Mouse (Mus musculus) hindbrain, postnatal 0 days (tissue): ENCODE measurements around the gene Zfp874a. TPM values are rescaled to one million over a fixed set of nuclear protein-coding genes. Genes with fewer than 3 reads are reported as not detected.

Experiments used
- polyA plus RNA-seq: library from polyadenylated mRNA; unstranded; fragments of >200 nt; fragmentation: Nextera tagmentation; extraction: Ambion mirVana; gene quantifications from 2 replicates; pipeline ENCODE4 v1.2.1, GENCODE M21; 2015
- total RNA-seq: library from RNA; depleted of rRNA; stranded (reverse); fragments of >200 nt; gene quantifications from 2 replicates; pipeline ENCODE4 v1.2.3, GENCODE M21; 2014; rRNA removed

Zfp874a gene
- total and polyA plus RNA-seq, 2 experiments from 2014 or later: 3.5 to 4.0 TPM

Other genes with a start within 250 kb of the Zfp874a start
- 5.2 and 11.1 TPM in 2 replicates for gene Zfp458, start 173.2 kb downstream of the Zfp874a start, total RNA-seq
- gene Zfp458, start 173.2 kb downstream of the Zfp874a start, polyA plus RNA-seq: 3.2 and 4.3 TPM in 2 replicates
- gene Zfp457, start 145.1 kb downstream of the Zfp874a start, total RNA-seq: 1.6 and 3.7 TPM in 2 replicates
- gene Zfp457, start 145.1 kb downstream of the Zfp874a start, polyA plus RNA-seq: 0.73 and 0.81 TPM in 2 replicates
- 2.5 and 4.1 TPM in 2 replicates for gene Zfp595, start 119.1 kb downstream of the Zfp874a start, total RNA-seq
- 0.66 and 0.84 TPM in 2 replicates for gene Zfp595, start 119.1 kb downstream of the Zfp874a start, polyA plus RNA-seq
- not detected in 2 replicates for gene Gm28044, start 91.1 kb downstream of the Zfp874a start, total RNA-seq
- 0.51 TPM in 1 of 2 replicates, not detected in the other for gene Gm28044, start 91.1 kb downstream of the Zfp874a start, polyA plus RNA-seq
- 0.43 and 0.84 TPM in 2 replicates for gene Zfp953, start 91.0 kb downstream of the Zfp874a start, total RNA-seq
- 0.23 and 0.24 TPM in 2 replicates for gene Zfp953, start 91.0 kb downstream of the Zfp874a start, polyA plus RNA-seq
- gene Gm28041, start 75.9 kb downstream of the Zfp874a start, total RNA-seq: not detected in 2 replicates
- gene Gm28041, start 75.9 kb downstream of the Zfp874a start, polyA plus RNA-seq: not detected in 2 replicates
- 0.14 and 0.37 TPM in 2 replicates for gene Zfp456, start 75.8 kb downstream of the Zfp874a start, total RNA-seq
- gene Zfp456, start 75.8 kb downstream of the Zfp874a start, polyA plus RNA-seq: 0.24 and 0.33 TPM in 2 replicates
- 1.3 and 2.9 TPM in 2 replicates for gene Zfp429, start 51.8 kb downstream of the Zfp874a start, total RNA-seq
- 1.0 and 2.1 TPM in 2 replicates for gene Zfp429, start 51.8 kb downstream of the Zfp874a start, polyA plus RNA-seq
- gene Zfp459, start 30.2 kb downstream of the Zfp874a start, total RNA-seq: 0.78 and 3.0 TPM in 2 replicates
- 0.63 and 1.6 TPM in 2 replicates for gene Zfp459, start 30.2 kb downstream of the Zfp874a start, polyA plus RNA-seq
- 9.7 and 12.7 TPM in 2 replicates for gene Zfp874b, start 32.6 kb upstream of the Zfp874a start, total RNA-seq
- gene Zfp874b, start 32.6 kb upstream of the Zfp874a start, polyA plus RNA-seq: 2.0 and 2.4 TPM in 2 replicates
- 3.0 and 3.6 TPM in 2 replicates for gene Zfp58, start 48.9 kb upstream of the Zfp874a start, total RNA-seq
- 3.7 and 4.4 TPM in 2 replicates for gene Zfp58, start 48.9 kb upstream of the Zfp874a start, polyA plus RNA-seq
- not detected in 2 replicates for gene Gm26965, start 74.5 kb upstream of the Zfp874a start, total RNA-seq
- 0.45 TPM in 1 of 2 replicates, not detected in the other for gene Gm26965, start 74.5 kb upstream of the Zfp874a start, polyA plus RNA-seq
- gene Zfp87, start 74.6 kb upstream of the Zfp874a start, total RNA-seq: 22.8 and 23.4 TPM in 2 replicates
- gene Zfp87, start 74.6 kb upstream of the Zfp874a start, polyA plus RNA-seq: 27.0 and 33.3 TPM in 2 replicates
- gene Zfp748, start 102.2 kb upstream of the Zfp874a start, total RNA-seq: 14.3 and 23.1 TPM in 2 replicates
- 7.6 and 7.8 TPM in 2 replicates for gene Zfp748, start 102.2 kb upstream of the Zfp874a start, polyA plus RNA-seq
- gene Zfp729b, start 158.1 kb upstream of the Zfp874a start, total RNA-seq: 4.1 and 5.2 TPM in 2 replicates
- gene Zfp729b, start 158.1 kb upstream of the Zfp874a start, polyA plus RNA-seq: 3.1 and 3.3 TPM in 2 replicates
- not detected in 2 replicates for gene Gm49345, start 186.1 kb upstream of the Zfp874a start, total RNA-seq
- gene Gm49345, start 186.1 kb upstream of the Zfp874a start, polyA plus RNA-seq: 1.7 and 2.0 TPM in 2 replicates
- gene Zfp729a, start 186.2 kb upstream of the Zfp874a start, total RNA-seq: 3.9 and 4.0 TPM in 2 replicates
- gene Zfp729a, start 186.2 kb upstream of the Zfp874a start, polyA plus RNA-seq: 1.9 and 3.3 TPM in 2 replicates
- gene Zfp738, start 235.4 kb upstream of the Zfp874a start, total RNA-seq: 8.2 and 18.6 TPM in 2 replicates
- gene Zfp738, start 235.4 kb upstream of the Zfp874a start, polyA plus RNA-seq: 9.7 and 10.3 TPM in 2 replicates